Mouse (Mus musculus) cerebral cortex, adult 2 months (tissue): ENCODE data around the gene Arl4c.

Source experiments
- WGBS: fragments of 180-500 bp; shearing (Covaris S2); methylation state at CpG from one replicate; pipeline ENCODE4 v1.1.7; 2018; 5-methylcytosine and 5-hydroxymethylcytosine counted together

Gene Arl4c

DNA sequence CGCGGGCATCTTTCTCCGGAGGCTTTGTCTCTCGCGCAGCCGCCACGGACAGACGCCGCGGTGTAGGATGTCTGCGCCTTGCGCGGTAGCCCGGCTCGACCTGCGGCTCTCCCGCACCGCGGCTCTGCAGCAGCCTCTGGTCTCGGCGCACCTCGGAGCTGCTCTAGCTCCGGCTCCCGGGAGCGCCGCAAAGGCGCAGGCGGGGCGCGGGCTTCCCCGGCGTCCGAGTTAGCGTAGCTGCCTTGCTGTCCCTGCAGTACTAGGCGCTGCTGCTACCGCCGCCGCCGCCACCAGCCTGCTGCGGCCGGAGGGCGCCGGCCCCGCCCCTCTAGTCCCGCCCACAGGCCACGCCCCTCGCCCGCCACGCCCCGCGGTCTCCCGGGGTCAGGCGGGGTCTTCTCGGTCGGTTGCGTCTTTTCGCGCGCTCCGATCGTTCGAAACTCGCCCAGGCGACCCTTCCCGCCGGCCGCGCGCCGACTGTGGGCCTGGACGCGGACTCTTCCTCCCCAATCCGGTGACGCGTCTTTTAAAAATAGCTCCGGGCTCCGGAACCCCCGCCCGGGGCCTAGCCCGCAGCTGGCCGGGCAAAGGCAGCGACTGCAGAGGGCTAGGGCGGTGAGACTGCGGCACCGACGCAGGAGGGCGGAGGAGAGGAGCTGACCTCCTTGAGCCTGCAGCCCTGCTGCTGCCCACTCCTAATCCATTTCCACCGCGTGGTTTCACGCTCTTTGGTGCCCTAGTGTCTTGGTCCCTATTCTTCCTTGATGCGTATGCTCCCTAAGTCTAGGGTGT, at the start of gene Arl4c:
Arl4c (minus strand) TSS at position 352 of the 792 bp plus-strand sequence.
- 1% methylated on average over 90 of the region's 91 CpGs for WGBS

DNA sequence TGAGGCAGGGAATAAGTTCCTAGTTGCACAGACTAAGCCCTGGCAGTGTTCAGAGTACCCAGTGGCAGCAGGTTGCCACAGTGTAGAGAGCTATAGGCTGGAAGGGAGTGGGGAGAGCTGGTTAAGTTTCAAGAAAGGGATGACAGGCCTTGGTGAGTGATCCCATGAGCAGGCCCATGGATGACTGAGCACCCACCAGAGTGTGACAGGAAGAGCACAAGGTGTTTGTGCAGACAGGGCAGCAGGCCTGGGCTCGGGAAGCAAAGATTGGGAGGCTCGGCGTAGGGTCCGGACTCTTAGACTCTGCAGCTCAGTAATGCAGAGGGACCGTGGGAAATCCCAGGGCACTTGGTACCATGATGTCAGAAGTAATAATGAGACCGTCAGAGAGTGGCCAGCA, 49.3 kb upstream of the Arl4c start:
- 88% methylated on average over 6 of the region's 6 CpGs for WGBS

DNA sequence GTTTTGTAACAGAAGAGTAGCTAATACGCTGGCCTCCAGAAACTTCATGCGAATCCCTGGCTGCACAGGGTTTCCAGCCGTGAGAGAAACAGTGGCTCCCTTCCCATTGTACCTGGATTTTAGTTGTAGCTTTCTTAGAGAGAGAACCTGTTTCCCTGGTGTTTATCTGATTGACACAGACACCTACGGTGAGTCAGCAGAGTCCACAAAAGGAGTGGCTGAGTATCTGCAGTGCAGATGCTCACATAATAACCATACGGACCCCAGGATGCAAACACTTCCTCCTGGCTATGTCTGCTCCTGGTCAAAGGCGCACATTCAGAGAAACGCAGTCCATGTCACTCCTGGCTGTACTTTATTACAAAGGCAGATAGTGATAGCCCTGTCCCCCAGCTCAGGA, 48.6 kb upstream of the Arl4c start:
- 89% methylated on average over 7 of the region's 7 CpGs for WGBS

DNA sequence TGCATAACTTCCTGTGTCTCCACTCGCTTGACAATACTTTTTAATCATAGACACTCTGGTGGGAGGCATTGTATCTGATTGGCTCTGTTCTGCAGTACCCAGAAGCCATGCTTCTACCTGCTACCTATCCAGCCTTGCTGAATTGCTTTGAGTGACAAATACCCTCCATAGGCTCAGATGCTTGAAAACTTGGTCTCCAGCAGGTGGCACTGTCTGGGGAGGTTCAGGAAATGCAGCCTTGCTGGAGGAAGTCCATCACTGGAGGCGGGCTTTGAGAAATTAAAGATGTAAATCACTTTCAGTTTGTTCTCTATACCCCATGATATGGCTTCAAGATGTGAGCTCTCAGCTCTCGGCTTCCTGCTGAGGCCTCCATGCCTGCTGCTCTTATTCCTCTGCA, 48.1 kb upstream of the Arl4c start:
- 85% methylated on average over 3 of the region's 3 CpGs for WGBS

DNA sequence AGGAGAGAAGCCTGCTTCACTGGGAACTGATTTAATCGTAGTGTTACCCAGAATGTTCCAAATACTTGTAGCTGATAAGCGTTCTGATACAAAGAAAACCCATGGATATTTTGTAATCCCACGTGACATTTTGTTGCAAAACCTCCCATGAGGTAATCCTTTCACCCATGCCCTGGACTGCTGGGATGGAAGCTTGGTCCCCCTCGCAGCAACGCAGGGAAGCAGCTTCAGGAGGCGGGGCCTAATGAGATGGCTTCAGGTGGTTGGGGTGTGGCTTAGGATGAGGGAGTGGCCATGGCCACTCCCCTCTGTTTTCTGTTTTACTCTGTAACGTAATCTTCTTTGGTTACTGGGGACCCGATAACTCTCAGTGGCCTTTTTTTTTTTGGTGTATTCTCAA, 47.1 kb upstream of the Arl4c start:
- 89% methylated on average over 8 of the region's 8 CpGs for WGBS

DNA sequence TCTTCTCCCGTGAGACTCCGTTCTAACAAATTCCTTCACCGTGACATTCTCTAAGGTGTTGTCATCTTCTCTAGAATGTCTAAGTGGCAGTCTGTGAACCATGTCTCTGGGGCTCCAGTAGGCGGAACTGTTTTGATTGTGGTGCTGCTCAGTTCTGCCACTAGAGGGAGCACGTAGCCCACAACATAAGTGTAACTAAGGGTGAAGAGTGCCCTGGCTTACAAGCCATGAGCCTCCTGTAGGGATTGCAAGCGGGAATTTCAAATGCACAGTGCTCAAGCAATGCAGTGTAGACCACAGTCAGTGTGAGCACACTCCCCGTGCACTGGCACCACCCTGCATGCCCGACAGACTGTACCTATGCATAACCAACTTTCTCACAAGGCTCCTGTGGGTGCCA, 43.2 kb upstream of the Arl4c start:
- 2% methylated on average over 8 of the region's 8 CpGs for whole genome bisulfite sequencing

DNA sequence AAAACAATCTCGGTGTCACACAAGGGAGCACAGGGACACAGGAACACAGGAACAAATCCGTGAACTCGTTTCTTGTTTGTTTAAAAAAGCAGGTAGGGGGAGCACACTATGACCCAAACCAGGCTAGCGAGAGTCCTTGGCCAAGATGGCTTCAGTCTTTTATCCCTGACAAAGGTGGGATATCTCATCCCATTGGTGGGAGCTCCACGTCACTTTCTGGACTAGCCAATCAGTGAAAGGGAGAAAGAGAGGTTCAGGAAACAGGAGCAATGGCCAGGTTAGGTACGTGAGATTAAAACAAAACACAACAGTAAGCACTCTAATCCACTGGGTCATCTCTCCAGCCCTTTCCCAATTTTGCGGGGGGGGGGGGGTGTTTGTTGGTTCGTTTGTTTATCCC, 42.2 kb upstream of the Arl4c start:
- 74% methylated on average over 8 of the region's 8 CpGs for WGBS

DNA sequence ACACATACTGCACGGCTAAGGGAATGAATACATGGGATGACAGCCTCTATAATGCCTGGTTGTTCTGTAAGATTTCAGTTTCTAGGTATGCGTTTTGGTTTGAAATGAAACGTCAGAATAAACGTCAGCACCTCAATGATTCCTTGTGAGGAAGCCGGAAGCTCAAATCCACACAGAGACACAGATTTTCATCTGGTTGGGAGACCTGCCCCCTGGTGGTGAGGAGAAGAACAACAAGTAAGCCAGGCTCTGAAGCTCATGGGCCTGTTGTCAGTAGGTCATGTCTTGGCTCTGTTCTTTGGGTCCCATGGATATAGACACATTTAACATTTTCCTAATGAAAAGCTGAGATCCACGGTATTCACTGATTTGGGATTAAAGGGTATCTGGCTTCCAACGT, 40.4 kb upstream of the Arl4c start:
- WGBS, result 34% methylated on average over 7 of the region's 7 CpGs

DNA sequence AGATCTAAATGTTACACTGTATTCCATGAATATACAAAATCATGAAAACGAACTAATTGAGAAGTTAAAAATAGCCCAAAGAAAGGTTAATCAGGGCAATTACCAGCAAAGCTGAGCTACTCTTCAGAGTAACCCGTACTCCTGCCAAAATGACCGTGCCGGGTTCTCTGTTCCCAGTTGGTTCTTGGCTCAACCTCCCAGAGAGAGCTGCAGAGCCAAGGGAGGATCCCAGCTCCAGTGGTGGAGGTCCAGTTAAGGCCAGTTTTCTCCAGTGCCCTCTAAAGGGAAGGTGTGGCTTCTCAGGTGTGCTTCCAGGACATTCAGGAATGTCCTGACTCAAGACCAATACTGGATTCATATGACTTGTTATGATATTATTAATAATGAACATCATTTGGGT, 37.5 kb upstream of the Arl4c start:
- 54% methylated on average over 4 of the region's 4 CpGs for WGBS

DNA sequence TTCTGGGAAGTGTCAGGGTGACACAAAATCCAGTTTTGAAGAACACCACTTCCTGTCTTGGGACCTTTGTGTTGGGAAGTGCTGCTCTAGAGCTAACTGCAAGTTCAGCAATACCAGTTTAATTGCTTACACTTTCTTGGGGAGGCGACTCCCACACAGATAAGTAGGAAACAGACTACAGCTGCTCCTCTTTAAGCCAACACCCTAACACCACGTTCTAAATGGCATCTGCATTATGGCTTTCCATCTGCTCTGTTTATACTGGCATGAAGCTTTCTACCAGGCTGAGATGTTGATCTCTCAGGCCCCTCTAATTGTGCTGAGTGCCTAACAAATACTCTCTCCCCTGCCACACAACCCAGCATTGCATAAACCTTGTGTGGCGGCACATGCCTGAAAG, 36.9 kb upstream of the Arl4c start:
- WGBS, result 48% methylated on average over 3 of the region's 3 CpGs

DNA sequence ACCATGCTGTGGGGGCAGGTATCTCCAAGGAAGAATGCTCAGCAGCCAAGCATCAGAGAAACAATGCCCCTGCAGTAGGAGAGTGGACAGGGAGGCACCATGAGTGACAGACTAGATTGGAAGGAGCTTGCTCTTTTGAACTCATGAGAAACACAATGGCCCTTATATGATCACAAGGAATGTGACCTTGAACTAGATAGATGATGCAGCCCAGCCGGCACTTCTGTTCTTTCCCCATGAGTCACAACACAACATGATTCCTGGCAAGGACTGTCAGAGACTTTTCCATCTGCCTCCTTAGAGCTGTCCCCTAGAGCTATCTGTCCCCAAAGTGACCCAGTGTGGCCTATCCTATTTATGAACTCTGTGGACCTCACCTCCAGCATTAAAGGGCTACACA, 27.5 kb upstream of the Arl4c start:
- WGBS, result 63% methylated on average over 1 of the region's 1 CpGs

DNA sequence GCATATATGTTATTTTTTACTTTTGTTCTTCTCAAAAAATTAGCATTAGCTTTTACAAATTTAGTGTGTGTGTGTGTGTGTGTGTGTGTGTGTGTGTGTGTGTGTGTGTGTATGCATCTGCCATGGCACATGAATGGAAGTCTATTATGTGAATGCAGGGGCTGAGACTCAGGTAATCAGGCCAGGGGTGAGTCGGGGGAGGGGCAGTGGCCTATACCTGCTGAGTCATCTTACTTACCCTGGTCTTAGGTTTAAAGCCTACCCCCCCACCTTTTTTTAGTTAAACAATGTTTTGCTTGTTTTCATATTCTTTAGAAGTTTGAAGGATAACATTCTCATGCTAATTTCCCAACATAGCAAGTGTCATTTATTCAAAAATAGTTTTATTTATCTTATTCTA, 25.3 kb upstream of the Arl4c start:
- 82% methylated on average over 1 of the region's 1 CpGs for WGBS

DNA sequence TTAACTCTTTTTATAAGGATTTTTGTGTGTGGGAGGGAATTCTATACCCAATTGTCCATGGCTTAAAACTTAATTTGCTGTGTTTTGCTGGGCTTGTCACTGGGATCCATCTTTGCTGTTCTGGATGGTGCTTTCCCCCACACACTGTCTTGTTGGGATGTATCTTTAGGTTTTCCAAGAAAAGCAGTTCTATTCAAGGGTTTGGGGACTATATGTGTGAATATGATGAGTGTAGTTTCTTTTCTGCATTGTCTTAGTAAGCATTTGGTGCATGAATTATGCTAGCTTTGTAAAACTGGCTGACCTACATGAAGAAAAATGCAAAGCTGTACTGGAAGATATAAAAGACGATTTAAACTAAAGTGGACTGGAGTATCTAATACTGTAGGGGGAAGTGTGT, 23.7 kb upstream of the Arl4c start:
- 58% methylated on average over 1 of the region's 1 CpGs for WGBS

DNA sequence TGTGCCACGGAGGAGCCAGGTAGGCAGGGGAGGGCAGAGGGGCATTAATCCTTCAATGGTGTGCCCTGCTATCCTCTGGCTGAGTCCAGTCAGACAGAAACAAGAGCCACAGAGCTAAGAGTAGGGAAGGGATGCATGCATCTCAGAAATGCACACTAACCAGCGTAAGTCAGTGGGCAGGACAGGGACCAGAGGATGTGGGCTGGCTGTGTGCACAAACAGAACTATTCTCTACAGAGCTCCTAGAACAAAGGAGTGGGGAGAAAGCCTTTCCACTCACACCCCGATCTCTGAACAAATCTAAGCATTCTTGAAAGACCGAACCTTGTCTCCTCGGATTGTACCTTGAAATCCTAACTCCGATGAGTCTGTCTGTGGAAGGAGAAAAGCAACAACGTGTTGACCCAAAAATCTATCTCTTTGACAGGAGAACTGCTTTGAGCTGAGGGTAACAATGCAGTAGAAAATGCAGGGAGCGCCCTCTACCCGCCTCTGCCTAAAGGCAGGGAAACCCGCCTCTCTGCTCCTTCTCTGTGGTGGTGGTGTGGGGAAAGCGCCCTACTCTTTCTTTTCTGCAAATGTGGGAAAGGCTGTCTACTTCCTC, 18.7 kb upstream of the Arl4c start:
- 40% methylated on average over 11 of the region's 11 CpGs for WGBS

DNA sequence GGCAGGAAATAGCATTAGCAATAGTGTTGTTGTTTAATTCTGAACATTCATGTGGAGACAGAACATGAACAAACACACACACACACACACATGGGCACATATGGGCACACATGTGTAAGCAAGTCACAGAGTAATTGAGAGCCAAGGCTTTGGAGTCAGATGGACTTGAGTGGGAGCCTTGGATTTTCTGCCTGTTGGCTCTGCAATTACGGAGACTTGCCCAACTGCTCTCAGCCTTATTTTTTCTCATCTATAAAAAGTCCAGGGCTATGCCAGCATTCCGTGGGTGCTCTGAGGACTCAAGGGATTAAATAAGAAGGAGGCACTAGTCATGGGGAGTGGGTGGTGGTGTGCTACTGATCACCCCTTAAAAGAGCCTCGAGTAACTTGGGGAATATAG, 16.5 kb upstream of the Arl4c start:
- WGBS, result 34% methylated on average over 3 of the region's 3 CpGs

DNA sequence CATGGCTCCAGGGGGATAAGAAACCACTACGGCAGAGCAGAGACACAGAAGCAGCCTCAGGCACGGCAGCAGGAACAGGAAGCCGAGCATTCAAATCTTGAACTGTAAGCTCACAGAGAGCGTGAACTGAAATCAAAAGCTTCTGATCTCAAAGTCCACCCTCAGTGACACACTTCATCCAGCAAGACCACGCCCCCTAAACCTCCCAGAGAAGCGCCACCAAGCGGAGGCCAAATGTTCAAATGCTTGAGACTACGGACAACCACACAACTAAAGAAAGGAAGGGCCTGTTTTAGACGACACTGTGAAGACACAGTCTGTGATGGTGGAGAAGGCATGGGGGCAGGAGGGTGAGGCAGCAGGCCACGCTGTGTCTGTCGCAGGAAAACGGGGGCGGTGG, 15.7 kb upstream of the Arl4c start:
- 65% methylated on average over 13 of the region's 13 CpGs for WGBS

DNA sequence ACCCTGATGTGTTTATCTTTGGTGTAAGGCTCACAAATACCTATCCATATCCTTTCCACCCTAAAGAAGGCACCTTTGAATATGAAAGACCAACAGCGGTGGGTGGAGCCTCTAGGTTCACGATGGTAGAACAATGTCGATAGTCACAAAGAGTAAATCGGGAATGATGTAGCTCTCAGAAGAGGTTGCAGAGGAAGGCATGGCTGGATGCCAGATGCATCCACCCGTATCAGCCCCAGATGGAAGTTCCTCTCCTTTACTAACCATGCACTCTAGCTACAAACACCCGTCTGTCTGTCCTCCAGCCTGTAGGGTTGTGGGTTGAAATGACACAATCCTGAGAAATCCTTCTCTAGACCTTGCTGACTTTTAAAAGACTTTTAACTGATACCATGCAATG, 10.0 kb upstream of the Arl4c start:
- 79% methylated on average over 6 of the region's 6 CpGs for WGBS

DNA sequence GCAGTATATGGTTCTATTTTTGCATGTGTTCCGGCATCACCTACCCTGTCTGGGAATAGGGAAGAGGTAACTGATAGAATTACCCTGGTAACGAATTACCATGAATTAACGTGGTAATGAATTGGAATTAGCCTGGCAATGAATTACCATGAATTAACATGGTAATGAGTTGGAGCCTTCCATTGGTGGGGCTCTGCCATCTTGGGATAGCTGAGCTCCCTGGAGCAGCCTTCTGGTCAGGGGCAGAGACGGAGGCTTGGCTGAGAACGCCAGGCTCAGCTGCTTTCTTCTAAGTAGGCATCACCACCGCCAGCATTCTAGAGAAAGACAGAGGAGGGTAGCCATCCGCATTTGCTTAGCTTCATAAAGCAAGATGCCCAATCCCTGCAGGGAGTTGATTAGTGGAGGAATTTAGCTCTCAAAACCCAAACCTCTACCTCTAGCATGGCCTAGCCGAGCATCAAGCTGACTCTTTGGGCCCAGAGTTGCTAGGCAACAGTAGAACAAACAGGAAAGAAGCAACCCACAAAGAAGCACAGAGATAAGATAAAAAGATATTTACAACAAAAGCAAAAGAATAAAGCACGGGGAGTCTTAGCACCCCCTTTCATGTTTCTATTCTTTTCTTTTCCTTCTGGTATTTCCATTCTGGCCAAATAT, 6.8 kb upstream of the Arl4c start:
- WGBS, result 57% methylated on average over 9 of the region's 9 CpGs

DNA sequence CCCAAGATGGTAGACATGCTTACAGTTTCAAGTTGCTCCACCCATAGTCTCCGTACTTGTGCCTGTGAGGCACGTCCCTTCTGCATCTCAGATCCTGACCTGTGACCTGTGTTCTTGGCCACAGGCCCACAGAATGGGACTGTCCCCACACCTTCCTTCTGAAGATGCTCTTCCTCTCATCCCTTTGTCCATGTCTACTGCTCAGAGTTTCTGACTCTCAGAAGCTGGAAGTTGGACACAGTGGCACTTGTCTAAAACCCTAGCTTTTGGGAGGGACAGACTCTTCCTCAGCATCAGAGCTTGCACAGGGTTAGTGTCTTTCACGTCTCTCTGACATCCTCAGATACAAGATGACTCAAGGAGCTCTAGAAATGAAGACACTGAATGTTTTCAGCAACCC, 6.2 kb upstream of the Arl4c start:
- 84% methylated on average over 3 of the region's 3 CpGs for WGBS

DNA sequence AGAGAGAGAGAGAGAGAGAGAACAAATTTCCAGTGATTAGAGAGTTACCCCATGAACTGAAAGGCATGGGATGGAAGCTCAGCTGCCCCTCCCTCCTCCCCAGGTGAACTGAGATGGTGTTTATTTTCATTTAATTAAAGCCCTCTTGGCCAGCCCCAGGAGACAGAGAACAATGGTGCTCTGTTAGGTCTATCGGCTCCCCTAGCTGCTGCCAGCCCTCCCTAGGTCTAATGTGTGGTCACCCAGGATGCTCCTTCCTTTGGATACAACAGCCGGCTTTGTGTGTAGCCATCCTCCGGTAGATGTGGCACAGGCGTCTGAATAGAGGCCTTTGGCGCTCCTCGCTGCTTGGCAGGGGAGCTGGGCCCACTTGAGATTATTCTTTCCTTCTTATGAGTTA, 5.5 kb upstream of the Arl4c start:
- 57% methylated on average over 6 of the region's 6 CpGs for WGBS

DNA sequence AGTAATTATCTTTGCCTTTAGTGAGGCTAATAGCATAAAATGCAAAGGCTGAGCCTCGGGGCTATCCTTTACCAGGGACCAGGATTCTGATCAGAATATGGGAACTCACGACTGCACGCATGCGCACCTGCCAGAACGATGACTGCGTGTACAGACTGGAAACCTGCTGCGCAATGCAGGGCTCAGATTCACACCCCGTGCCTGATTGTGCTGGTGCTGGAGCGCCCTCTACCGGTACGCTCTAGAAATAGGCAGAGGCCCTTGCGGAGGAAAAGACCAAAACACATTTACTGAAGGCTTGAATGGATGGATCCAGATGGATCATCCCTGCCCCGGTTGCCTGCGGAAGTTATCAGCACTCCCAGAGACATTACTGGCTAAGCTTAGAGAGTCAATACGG, 3.8 kb upstream of the Arl4c start:
- WGBS, result 1% methylated on average over 15 of the region's 15 CpGs

DNA sequence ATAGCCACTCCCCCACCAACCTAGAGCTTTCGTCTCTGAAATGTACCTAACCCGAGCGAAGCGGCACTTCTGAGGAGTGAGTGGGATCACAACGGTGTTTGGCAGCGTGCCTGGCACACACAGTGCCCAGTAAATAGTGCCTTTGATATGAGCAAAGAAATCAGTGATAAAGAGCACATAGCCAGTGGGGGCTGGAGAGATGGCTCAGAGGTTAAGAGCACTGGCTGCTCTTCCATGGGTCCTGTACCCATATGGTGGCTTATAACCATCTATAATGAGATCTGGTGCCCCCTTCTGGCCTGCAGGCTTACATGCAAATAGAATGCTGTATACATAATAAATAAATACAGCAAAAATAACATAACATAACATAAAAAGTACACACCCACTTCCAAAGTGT, 3.0 kb upstream of the Arl4c start:
- WGBS, result 59% methylated on average over 6 of the region's 6 CpGs
